Mouse (Mus musculus): ENCODE measurements at regions not wholly inside any gene's neighbourhood (a gene's known extent, or its start where the extent isn't known, plus 50 kb on each side); places are given as distances from the start of the nearest gene placed in this dataset.
A peak's percentile ranks its signal among the peaks of the same experiment; 100 is the strongest.

- no peak overlapping the region for H3K4me2 ChIP-seq
- ATAC-seq = no peak
- no peak overlapping the region for H3K4me3 ChIP-seq
- H3K9ac ChIP-seq = no peak overlapping the region
- H3K4me1 ChIP-seq = peaks cover 8% of the 10 kb centered on the region
- H3K36me3 ChIP-seq (ENCODE audit: poor library complexity, severe bottlenecking) = no peaks in the 10 kb centered on the region
- 79% methylated on average over 5 of the region's 5 CpGs for WGBS
- no peak overlapping the region for H3K27ac ChIP-seq
- no peaks in the 10 kb centered on the region for H3K27me3 ChIP-seq
- no peaks in the 10 kb centered on the region for H3K9me3 ChIP-seq (replicated peaks)
These were observed 96.0 kb upstream of the Sulf2 start for GRCm38 (mm10) chr2:166251421-166251820.

DNA sequence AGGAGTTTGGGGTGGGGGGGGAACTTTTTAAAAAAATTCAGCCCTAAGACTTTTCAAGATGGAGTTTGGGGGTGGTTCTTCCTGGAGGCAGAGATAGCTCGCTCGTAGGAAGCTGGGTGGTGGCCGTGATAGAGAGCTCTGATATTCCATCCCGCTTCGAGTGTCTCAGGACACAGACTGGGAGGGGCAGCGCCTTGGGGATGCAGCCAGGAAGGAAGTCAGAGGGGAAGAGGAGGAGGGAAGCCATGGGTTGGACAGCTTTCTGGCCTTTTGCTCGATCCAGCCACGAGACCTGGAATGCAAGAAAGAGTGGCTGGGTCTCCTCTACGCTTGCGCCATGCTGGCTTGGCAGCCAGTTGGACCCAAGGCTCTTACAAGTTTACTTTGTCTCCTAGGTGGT, 95.1 kb upstream of the Sulf2 start:
- H3K27me3 ChIP-seq = no peaks in the 10 kb centered on the region
- H3K36me3 ChIP-seq (ENCODE audit: poor library complexity, severe bottlenecking) = no peaks in the 10 kb centered on the region
- no peak for ATAC-seq
- H3K9me3 ChIP-seq (replicated peaks) = no peaks in the 10 kb centered on the region
- H3K9ac ChIP-seq = no peak overlapping the region
- H3K27ac ChIP-seq = no peak overlapping the region
- WGBS = 96% methylated on average over 10 of the region's 10 CpGs
- no peak overlapping the region for H3K4me3 ChIP-seq
- H3K4me2 ChIP-seq = no peak overlapping the region
- H3K4me1 ChIP-seq = peaks cover 8% of the 10 kb centered on the region

- ATAC-seq = no peak
- no peak overlapping the region for H3K9ac ChIP-seq
- H3K4me1 ChIP-seq = peaks cover 8% of the 10 kb centered on the region
- 34% methylated on average over 7 of the region's 7 CpGs for WGBS
- H3K27me3 ChIP-seq = no peaks in the 10 kb centered on the region
- H3K4me3 ChIP-seq = no peak overlapping the region
- no peaks in the 10 kb centered on the region for H3K36me3 ChIP-seq (ENCODE audit: poor library complexity, severe bottlenecking)
- H3K9me3 ChIP-seq (replicated peaks) = no peaks in the 10 kb centered on the region
- no peak overlapping the region for H3K4me2 ChIP-seq
- no peak overlapping the region for H3K27ac ChIP-seq
These were observed 94.0 kb upstream of the Sulf2 start for GRCm38 (mm10) chr2:166249338-166249950.

DNA sequence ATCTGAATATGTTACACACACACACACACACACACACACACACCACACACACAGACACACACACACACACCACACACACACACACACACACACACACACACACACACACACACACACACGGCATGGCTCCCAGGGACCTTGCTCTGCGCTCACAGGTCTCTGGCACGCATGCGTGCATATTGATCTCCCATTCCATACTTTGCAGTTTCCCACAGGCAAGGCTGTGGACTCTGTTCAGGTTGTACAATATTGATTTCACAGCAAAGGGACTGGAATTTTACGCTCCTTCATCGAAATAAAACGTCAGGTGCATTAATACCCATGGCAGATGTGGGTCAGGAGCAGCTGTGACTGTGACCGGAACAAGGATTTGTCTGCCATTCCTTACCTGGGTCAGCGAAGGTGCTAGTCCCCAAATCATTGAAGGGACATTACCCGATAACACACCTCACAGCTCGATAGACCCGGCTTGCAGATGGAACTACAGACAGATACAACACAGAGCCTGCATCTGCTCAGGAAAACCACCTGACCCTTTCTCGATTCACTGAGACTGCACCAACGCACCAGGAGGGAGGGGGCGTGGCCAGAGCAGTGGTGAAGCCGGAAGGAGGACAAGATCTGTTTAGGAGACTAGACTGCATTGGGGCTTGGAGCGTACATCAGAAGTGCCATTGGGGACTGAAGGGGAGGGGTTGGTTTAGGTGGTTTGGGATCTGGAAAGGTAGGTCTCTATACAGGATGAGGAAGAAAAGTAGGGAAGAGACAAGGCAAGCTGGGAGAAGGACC, 91.1 kb upstream of the Sulf2 start:
- H3K9ac ChIP-seq = no peak overlapping the region
- H3K27me3 ChIP-seq = no peaks in the 10 kb centered on the region
- 84% methylated on average over 17 of the region's 17 CpGs for WGBS
- H3K27ac ChIP-seq = no peak overlapping the region
- no peak overlapping the region for H3K4me3 ChIP-seq
- peaks cover 8% of the 10 kb centered on the region for H3K4me1 ChIP-seq
- H3K9me3 ChIP-seq (replicated peaks) = no peaks in the 10 kb centered on the region
- ATAC-seq = no peak
- no peak overlapping the region for H3K4me2 ChIP-seq
- H3K36me3 ChIP-seq (ENCODE audit: poor library complexity, severe bottlenecking) = no peaks in the 10 kb centered on the region

DNA sequence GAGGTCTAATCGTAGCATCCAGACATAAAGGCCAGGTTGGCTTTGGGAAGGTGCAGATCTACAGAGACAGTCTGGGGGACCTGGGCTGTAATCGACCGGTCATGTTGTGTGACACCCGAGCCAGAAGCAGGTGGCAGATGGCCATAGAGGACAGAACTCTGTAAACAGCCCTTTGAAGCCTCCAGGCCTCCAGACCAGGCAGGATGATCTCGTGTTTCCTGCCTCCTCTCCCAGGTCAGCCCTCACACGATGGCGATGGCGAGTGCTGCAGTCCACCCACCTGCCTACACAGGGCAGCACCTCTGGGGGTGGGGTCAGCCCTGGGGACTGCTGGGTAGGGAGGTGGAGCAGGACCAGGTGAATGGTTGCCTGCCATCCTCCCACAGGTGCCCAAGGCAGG, 89.8 kb upstream of the Sulf2 start:
- H3K9ac ChIP-seq = no peak overlapping the region
- H3K9me3 ChIP-seq (replicated peaks) = 0 out of 2 replicates have a peak, but pooled peaks cover 6% of the 10 kb centered on the region
- WGBS = 71% methylated on average over 8 of the region's 8 CpGs
- H3K36me3 ChIP-seq (ENCODE audit: poor library complexity, severe bottlenecking) = no peaks in the 10 kb centered on the region
- H3K4me2 ChIP-seq = no peak overlapping the region
- no peak for ATAC-seq
- no peaks in the 10 kb centered on the region for H3K27me3 ChIP-seq
- peaks cover 8% of the 10 kb centered on the region for H3K4me1 ChIP-seq
- no peak overlapping the region for H3K4me3 ChIP-seq
- no peak overlapping the region for H3K27ac ChIP-seq

- 0 out of 2 replicates have a peak, but pooled peaks cover 9% of the 10 kb centered on the region for H3K9me3 ChIP-seq (replicated peaks)
- no peak overlapping the region for H3K4me2 ChIP-seq
- no peak for ATAC-seq
- H3K36me3 ChIP-seq (ENCODE audit: poor library complexity, severe bottlenecking) = no peaks in the 10 kb centered on the region
- H3K9ac ChIP-seq = no peak overlapping the region
- no peaks in the 10 kb centered on the region for H3K27me3 ChIP-seq
- no peak overlapping the region for H3K4me3 ChIP-seq
- 0 out of 2 replicates have a peak, but pooled peaks cover under 1% of the 10 kb centered on the region for H3K4me1 ChIP-seq
- WGBS = 81% methylated on average over 14 of the region's 14 CpGs
- no peak overlapping the region for H3K27ac ChIP-seq
These were observed 87.5 kb upstream of the Sulf2 start for GRCm38 (mm10) chr2:166242786-166243521.

DNA sequence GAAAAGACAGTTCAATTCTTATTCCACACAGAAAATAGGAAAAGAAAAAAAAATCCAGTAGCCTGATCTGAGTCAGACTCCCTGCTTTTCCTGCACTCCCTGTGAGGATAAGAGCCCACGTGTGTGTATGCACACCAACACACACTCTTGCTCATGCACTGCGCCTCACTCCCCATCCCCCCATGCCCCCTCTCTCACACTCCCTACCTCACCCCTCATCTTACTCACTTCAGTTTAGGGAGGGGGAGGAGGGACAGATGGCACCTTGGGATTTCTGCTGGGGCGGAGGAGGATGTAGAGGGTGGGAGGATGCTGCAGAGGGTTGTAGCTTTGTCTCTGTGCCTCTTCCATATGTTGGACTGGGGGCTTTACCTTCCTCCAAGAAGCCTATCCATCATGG, 85.8 kb upstream of the Sulf2 start:
- Histone ChIP-seq H3K27me3 (no peaks in the 10 kb centered on the region), H3K9me3 (replicated peaks) (0 out of 2 replicates have a peak, but pooled peaks cover 9% of the 10 kb centered on the region), H3K9ac (no peak overlapping the region), H3K4me3 (no peak overlapping the region), H3K36me3 (ENCODE audit: poor library complexity, severe bottlenecking) (no peaks in the 10 kb centered on the region), H3K27ac (no peak overlapping the region), H3K4me1 (0 out of 2 replicates have a peak, but pooled peaks cover 5% of the 10 kb centered on the region), H3K4me2 (no peak overlapping the region)
- 91% methylated on average over 3 of the region's 3 CpGs for WGBS
- ATAC-seq = no peak

GRCm38 (mm10) chr2:166240056-166240455, 84.6 kb upstream of the Sulf2 start:
- Histone ChIP-seq H3K4me2 (no peak overlapping the region), H3K36me3 (ENCODE audit: poor library complexity, severe bottlenecking) (no peaks in the 10 kb centered on the region), H3K9me3 (replicated peaks) (0 out of 2 replicates have a peak, but pooled peaks cover 9% of the 10 kb centered on the region), H3K27ac (no peak overlapping the region), H3K4me1 (0 out of 2 replicates have a peak, but pooled peaks cover 5% of the 10 kb centered on the region), H3K27me3 (no peaks in the 10 kb centered on the region), H3K4me3 (no peak overlapping the region), H3K9ac (no peak overlapping the region)
- 92% methylated on average over 4 of the region's 4 CpGs for WGBS
- no peak for ATAC-seq

DNA sequence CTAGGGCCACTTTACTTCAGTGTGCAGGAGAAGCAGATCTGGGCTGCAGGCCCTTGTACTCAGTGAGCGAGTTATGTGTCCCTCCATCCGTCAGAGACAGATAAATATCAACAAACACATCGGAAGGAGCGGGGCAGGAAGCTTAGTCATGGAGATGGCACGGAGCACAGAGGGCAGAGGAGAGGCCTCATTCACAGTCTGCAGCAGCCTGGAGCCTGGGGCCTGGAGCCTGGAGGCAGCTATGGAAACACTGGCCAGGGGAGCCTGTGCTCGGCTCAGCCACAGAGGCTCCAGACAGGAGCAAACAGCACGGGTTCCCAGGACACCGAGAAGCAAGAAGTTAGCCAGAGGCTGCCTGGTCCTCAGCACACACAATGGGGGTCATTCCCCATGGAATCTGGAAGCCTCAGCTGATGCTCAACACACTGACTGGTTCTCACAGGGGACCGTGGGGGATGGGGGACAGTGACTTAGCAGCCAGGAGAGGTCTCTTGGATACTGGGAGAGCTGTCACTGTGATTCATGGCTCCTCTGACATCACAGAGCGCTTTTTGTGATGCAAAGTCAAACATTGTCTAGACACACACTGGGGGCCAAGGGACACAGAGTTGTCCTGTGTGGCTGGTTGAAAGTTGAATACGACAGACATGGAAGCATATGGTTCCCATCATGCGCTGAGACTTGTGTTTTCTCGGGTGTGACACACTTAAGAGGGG, 82.2 kb upstream of the Sulf2 start:
- H3K4me2 ChIP-seq = no peak overlapping the region
- H3K36me3 ChIP-seq (ENCODE audit: poor library complexity, severe bottlenecking) = no peaks in the 10 kb centered on the region
- WGBS = 68% methylated on average over 13 of the region's 13 CpGs
- H3K4me3 ChIP-seq = no peak overlapping the region
- H3K9me3 ChIP-seq (replicated peaks) = 0 out of 2 replicates have a peak, but pooled peaks cover 9% of the 10 kb centered on the region
- 0 out of 2 replicates have a peak, but pooled peaks cover 5% of the 10 kb centered on the region for H3K4me1 ChIP-seq
- H3K27me3 ChIP-seq = no peaks in the 10 kb centered on the region
- no peak for ATAC-seq
- no peak overlapping the region for H3K27ac ChIP-seq
- H3K9ac ChIP-seq = no peak overlapping the region

DNA sequence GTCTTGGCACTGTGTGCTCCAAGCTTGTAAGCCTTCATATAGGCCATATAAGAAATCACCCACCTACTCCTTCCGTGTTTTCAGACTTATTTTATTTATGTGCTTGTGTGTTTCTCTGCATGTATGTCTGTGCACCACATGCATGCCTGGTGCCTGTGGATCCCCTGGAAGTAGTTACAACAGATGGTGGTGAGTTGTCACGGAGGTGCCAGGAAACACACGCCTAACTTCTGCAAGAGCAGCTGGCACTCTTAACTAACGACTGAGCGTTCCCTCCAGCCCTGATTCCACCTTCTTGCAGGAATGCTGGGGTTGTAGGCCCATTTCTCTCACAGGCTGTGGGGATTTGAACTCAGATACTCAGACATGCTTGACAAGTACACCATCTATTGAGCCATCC, 80.6 kb upstream of the Sulf2 start:
- no peaks in the 10 kb centered on the region for H3K27me3 ChIP-seq
- H3K9ac ChIP-seq = no peak overlapping the region
- no peak overlapping the region for H3K27ac ChIP-seq
- no peak overlapping the region for H3K4me3 ChIP-seq
- whole genome bisulfite sequencing = 78% methylated on average over 5 of the region's 5 CpGs
- 0 out of 2 replicates have a peak, but pooled peaks cover 9% of the 10 kb centered on the region for H3K9me3 ChIP-seq (replicated peaks)
- 0 out of 2 replicates have a peak, but pooled peaks cover 5% of the 10 kb centered on the region for H3K4me1 ChIP-seq
- H3K36me3 ChIP-seq (ENCODE audit: poor library complexity, severe bottlenecking) = no peaks in the 10 kb centered on the region
- H3K4me2 ChIP-seq = no peak overlapping the region
- ATAC-seq = 0 out of 2 replicates have a peak, but pooled peaks have one; percentile 41

DNA sequence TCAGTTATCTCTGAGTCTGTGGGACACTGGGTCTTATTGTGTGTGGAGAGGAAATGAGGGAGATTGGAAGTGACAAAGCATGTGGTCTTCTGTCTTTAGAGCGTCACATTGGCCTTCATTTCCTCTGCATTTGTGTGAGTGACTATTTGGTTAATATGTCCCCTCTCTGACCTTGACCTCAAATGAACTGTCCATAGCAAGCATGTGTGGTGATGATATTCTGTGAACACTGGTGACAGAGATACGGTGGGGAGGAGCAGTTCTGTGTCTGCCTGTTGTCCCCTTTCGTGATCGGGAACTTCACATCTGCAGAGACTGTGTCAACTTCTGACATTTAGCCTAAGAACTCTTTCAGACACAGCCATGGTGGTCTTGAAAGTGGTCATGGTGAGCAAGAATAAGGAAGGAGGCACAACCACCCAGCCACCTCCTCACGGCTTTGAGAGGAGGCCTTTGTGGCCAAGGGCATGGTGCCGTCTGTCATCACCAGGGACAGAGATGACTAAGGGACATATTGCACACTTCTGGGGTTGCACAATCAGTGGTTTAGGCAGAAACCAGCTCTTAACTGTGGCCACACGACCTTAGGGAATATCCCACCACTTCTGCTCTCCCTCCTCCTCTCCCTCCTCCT, 79.2 kb upstream of the Sulf2 start:
- H3K27ac ChIP-seq = no peak overlapping the region
- 82% methylated on average over 7 of the region's 7 CpGs for WGBS
- H3K9me3 ChIP-seq (replicated peaks) = no peaks in the 10 kb centered on the region
- H3K4me1 ChIP-seq = 0 out of 2 replicates have a peak, but pooled peaks cover 5% of the 10 kb centered on the region
- no peaks in the 10 kb centered on the region for H3K27me3 ChIP-seq
- no peak for ATAC-seq
- H3K9ac ChIP-seq = no peak overlapping the region
- H3K4me3 ChIP-seq = no peak overlapping the region
- no peak overlapping the region for H3K4me2 ChIP-seq
- H3K36me3 ChIP-seq (ENCODE audit: poor library complexity, severe bottlenecking) = no peaks in the 10 kb centered on the region
